Mouse (Mus musculus): ENCODE measurements around the gene Gm20388.
A peak's percentile ranks its signal among the peaks of the same experiment; 100 is the strongest.

Gene Gm20388

GRCm38 (mm10) chr8:120928082-120928481 is 1017.4 kb downstream of the Gm20388 start:
- DNase-seq: no peak

- DNase-seq: no peak
Observed at GRCm38 (mm10) chr8:120934596-120934995, 1024.0 kb downstream of the Gm20388 start.

GRCm38 (mm10) chr8:120936685-120937084 is 1026.0 kb downstream of the Gm20388 start:
- no peak for DNase-seq

DNA sequence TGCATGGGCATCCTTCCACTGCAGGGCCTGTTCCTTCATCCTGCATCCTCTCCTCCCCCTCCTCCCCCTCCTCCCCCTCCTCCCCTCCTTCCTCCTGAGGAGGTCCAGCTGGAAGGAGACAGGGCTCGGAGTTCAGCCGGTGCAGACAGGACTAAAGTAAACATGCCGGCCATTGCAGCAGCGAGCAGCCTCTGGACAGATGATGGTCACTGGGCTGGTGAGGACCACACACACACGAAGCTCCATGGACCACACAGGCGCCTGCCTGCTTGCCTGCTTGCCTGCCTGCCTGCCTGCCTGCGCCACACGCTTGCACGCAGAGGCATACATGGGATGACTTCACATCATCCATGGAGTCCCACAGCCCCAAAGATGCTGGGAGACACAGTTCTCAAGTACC is 1026.8 kb downstream of the Gm20388 start:
- DNase-seq: no peak

GRCm38 (mm10) chr8:120940287-120940686 is 1029.6 kb downstream of the Gm20388 start:
- no peak for DNase-seq

DNA sequence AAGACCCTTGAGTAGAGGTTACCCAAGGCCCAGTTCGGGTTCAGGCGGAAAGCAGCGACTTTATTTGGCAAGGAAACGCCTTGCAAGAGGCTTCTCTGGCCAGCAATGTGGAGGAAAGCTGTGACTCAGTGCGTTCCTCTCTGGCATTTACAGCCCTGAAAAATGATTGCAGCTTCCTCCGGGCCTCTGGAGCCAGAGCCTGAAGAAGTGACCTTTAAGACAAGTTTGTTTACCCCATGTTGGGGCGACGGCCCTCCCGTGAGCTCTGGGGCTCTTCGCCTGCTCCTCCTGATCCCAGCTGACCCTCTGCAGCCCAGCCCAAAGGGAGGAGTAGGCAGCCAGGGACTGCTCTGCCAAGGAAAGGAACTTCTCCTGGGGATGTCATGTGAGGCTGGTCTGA is 1036.6 kb downstream of the Gm20388 start:
- DNase-seq: no peak

DNA sequence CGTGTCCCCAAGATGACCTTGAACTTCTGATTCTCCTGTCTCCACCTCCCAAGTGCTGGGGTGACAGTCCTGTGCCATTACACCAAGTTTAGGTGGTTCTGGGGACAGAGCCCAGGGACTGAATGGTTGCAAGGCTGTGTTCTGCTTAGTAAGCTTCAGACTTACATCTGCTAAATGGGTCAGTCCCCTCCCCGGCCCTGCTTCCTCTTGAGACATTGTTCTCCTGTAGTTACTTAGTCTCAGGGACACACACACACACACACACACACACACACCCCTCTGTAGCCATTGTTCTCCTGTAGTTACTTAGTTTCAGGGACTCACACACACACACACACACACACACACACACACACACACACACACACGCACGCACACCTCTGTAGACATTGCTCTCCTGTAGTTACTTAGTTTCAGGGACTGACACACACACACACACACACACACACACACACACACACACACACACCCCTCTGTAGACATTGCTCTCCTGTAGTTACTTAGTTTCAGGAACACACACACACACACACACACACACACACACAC is 1037.5 kb downstream of the Gm20388 start:
- DNase-seq: no peak

GRCm38 (mm10) chr8:120948620-120949491 is 1038.2 kb downstream of the Gm20388 start:
- DNase-seq: no peak

GRCm38 (mm10) chr8:120950674-120951218 is 1040.1 kb downstream of the Gm20388 start:
- DNase-seq: no peak

DNA sequence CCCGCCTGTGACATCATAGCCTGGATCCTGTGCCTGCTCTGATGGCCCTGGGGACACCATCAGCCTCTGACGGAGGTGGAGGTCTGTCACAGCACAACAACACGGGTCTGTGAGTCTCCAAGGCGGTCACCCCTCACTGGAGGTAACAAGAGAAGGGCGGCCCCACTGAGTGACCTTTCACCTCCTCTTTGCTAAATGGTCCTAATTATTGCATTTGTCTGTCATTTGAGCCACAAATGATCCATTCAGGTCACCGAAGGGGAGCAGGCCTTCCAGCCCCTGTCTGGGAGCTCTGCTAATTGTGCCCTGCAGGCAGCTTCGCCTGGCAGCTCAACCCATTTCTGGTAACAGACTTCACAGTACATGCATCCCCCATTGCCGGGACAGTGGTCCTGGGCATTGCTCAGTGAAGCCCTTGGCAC is 1048.8 kb downstream of the Gm20388 start:
- DNase-seq: no peak

- DNase-seq: no peak
Observed at GRCm38 (mm10) chr8:120962606-120963380, 1052.2 kb downstream of the Gm20388 start.

GRCm38 (mm10) chr8:120966557-120966956 is 1055.9 kb downstream of the Gm20388 start:
- DNase-seq: no peak

GRCm38 (mm10) chr8:120968308-120968707 is 1057.7 kb downstream of the Gm20388 start:
- DNase-seq: no peak

DNA sequence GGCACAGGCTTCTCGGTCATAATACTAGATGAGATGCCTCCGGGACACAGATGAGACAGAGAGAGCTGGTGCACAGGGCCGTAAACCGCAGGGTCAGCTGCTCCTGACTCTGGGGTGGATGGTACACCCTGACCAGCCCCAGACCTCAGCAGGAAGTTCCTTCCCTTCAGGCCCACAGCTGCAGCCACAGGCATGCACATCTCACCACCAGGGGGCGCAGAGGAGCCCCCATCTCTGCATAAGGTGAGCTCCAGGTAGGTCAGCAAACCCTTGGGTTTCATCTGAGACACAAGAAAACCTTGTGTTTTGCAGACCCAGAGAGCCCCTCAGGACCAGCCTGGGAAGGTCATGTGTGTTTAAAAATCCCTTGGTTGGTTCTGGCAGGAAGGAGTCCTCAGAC is 1059.7 kb downstream of the Gm20388 start:
- DNase-seq: peak; percentile 61 to 77

DNA sequence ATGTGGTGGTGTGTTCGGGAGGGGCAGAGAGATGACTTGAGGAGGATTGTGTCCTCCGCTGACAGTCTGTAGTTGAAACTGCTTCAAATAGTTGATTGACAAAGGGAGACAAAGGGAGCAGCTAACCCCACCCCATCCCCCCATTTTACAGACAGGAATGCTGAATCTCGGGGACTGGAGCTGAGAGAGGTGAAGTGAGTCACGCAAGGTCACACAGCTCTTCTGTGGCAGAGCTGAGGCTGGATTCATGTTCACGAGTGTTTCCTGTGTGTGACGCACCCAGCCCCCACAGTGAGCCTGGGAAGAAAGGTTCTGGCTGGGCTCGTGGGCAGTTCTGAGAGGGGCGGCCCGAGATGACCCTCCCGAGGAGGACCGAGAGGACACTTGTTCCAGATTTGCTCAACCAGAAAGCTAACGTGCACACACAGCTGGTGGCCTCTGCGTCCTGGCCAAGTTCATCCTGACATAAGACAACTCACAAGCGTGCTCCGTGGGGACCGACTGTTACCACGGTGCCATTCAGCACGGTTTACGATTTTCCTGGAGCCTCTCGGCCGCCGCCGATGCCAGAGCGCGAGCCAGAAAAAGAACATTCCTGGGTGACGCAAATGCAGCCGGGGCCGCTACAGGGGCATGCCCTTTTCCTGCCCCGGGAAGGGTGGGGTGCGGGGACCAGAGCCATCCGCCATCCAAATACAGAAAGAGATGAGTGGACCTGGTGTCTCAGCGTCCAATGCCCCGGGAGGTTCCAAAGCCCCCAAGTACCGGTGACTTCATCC is 1061.2 kb downstream of the Gm20388 start:
- DNase-seq: peak in 1 of 2 experiments; percentile 39

DNA sequence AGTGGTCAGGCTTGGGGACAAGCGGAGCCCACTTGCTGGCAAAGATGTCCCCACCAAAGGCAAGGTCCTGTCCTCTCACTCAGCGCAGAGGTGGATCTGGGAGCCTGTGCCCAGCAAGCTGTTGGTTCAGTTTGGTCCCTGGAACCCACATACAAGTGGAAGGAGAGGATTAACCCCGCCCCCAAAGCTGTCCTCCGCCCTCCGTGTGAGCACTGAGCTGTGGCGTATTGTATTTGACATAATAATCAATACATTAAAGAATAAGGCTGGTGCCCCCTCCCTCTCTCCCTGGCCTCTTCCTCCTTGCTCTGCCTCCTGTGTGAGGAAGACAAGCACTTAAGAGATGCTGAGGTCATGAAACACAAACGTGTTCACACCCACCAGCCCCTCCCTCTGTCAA is 1062.4 kb downstream of the Gm20388 start:
- DNase-seq: peak in 1 of 2 experiments; percentile 14

- DNase-seq: no peak
Observed at GRCm38 (mm10) chr8:120977131-120977530, 1066.5 kb downstream of the Gm20388 start.

GRCm38 (mm10) chr8:120979210-120979609 is 1068.6 kb downstream of the Gm20388 start:
- DNase-seq: no peak

- no peak for DNase-seq
Observed at GRCm38 (mm10) chr8:120980948-120981347, 1070.3 kb downstream of the Gm20388 start.

- no peak for DNase-seq
Observed at GRCm38 (mm10) chr8:120984888-120985287, 1074.2 kb downstream of the Gm20388 start.

GRCm38 (mm10) chr8:120986022-120986421 is 1075.4 kb downstream of the Gm20388 start:
- no peak for DNase-seq

- DNase-seq: no peak
Observed at GRCm38 (mm10) chr8:120993738-120994137, 1083.1 kb downstream of the Gm20388 start.
